Mouse (Mus musculus) liver, postnatal 0 days (tissue): ENCODE data around the gene Cope. TPM values are rescaled to one million over a fixed set of nuclear protein-coding genes. Genes with fewer than 3 reads are reported as not detected.

ENCODE experiments used
- ATAC-seq: fragments of 200-750 bp; cut with Nextera tagmentation; 2 replicates; pipeline ENCODE4 v1.8.0; 2017; ENCODE audit warnings: mild to moderate bottlenecking, moderate library complexity
- DNase-seq: peaks from one replicate; pipeline ENCODE4 v3.0.0-alpha.2; 2016
- H3K27ac ChIP-seq: fragments of 300-500 bp; sonication (generic); 2 replicates; pipeline ENCODE4 v1.5.1; 2014; ENCODE audit warnings: antibody characterized with exemption, moderate library complexity, mild to moderate bottlenecking, low read depth
- H3K27me3 ChIP-seq: fragments of 300-500 bp; sonication (generic); 2 replicates; pipeline ENCODE4 v1.6.1; 2014; ENCODE audit warnings: low read length, control low read depth, mixed read lengths; ENCODE audit not compliant: insufficient read depth
- H3K36me3 ChIP-seq: fragments of 300-500 bp; sonication (generic); replicated peaks from 2 replicates; pipeline ENCODE4 v1.6.1; 2014; ENCODE audit warnings: mild to moderate bottlenecking, control low read depth, low read length, moderate library complexity, mixed read lengths; ENCODE audit not compliant: insufficient read depth
- H3K4me1 ChIP-seq: fragments of 300-500 bp; sonication (generic); 2 replicates; pipeline ENCODE4 v1.6.1; 2014; ENCODE audit warnings: antibody characterized with exemption, mild to moderate bottlenecking, control low read depth; ENCODE audit not compliant: insufficient read depth
- H3K4me2 ChIP-seq: fragments of 300-500 bp; sonication (generic); 2 replicates; pipeline ENCODE4 v1.6.1; 2014; ENCODE audit warnings: low read depth, mild to moderate bottlenecking, low read length, moderate library complexity, mixed read lengths
- H3K4me3 ChIP-seq: fragments of 300-500 bp; sonication (generic); 2 replicates; pipeline ENCODE4 v1.5.1; 2014; ENCODE audit warnings: low read depth, low read length
- H3K9ac ChIP-seq: fragments of 300-500 bp; sonication (generic); replicated peaks from 2 replicates; pipeline ENCODE4 v1.6.1; 2014; ENCODE audit warnings: mild to moderate bottlenecking, moderate library complexity
- H3K9me3 ChIP-seq: fragments of 300-500 bp; sonication (generic); 2 replicates; pipeline ENCODE4 v1.6.1; 2016; ENCODE audit warnings: mild to moderate bottlenecking, control low read depth, low read length, mixed read lengths
- CTCF ChIP-seq: sonication (generic); IDR thresholded peaks from 2 replicates; pipeline ENCODE4 v1.5.1; 2016; ENCODE audit warnings: antibody characterized with exemption, low read depth
- EP300 ChIP-seq: IDR thresholded peaks from 2 replicates; pipeline ENCODE4 v1.6.1; 2016; ENCODE audit warnings: antibody characterized with exemption, low read depth, mild to moderate bottlenecking
- WGBS: fragments of 180-500 bp; shearing (Covaris S2); extraction: QIAGEN DNeasy Blood & Tissue Kit; methylation state at CpG from one replicate; pipeline ENCODE4 v1.1.7; 2014; ENCODE audit not compliant: insufficient replicate concordance; 5-methylcytosine and 5-hydroxymethylcytosine counted together
- polyA plus RNA-seq: library from polyadenylated mRNA; unstranded; fragments of >200 nt; fragmentation: Nextera tagmentation; extraction: Ambion mirVana; gene quantifications from 2 replicates; pipeline ENCODE4 v1.2.1, GENCODE M21; 2015

Gene Cope
- polyA plus RNA-seq, 1 experiment from 2014 or later, result 171 TPM

- 91% methylated on average over 6 of the region's 6 CpGs for WGBS
- TF ChIP-seq CTCF, result no peak
- Histone ChIP-seq H3K36me3 (peaks cover 73% of the 10 kb centered on the region), H3K4me2 (no peak overlapping the region), H3K4me3 (no peak overlapping the region), H3K27ac (no peak overlapping the region), H3K27me3 (no peaks in the 10 kb centered on the region), H3K9me3 (no peaks in the 10 kb centered on the region), H3K9ac (no peak overlapping the region), H3K4me1 (peaks cover 15% of the 10 kb centered on the region)
- no peak for ATAC-seq
- no peak for DNase-seq
Observed at GRCm38 (mm10) chr8:70332878-70333202, 30.5 kb downstream of the Cope start.

DNA sequence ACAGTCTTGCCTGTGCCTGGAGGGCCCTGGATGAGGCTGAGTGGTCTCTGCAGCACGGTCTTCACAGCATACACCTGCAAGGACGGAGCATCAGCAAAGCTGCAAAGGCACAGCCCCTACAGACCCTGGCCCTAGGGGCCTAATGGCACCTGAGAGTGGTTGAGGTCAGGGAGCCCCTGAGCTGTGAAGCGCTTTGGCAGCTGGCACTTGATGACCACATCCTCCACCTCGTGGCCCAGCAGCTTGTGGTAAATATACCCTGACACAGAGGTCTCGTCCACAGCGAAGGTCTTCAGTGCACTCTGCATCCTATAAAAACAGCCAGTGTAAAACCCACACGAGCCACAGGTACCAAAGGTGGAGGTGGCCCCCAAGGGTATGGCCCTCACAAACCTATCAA lies 36.6 kb downstream of the Cope start:
- Histone ChIP-seq H3K27me3 (no peaks in the 10 kb centered on the region), H3K27ac (no peak overlapping the region), H3K4me2 (no peak overlapping the region), H3K36me3 (peaks cover 100% of the 10 kb centered on the region), H3K4me1 (peaks cover under 1% of the 10 kb centered on the region; the same call in 1 of the 2 replicates), H3K4me3 (no peak overlapping the region), H3K9ac (no peak overlapping the region), H3K9me3 (no peaks in the 10 kb centered on the region)
- 84% methylated on average over 7 of the region's 7 CpGs for WGBS
- DNase-seq (no peak), ATAC-seq (no peak)
- TF ChIP-seq EP300 (no peak), CTCF (no peak)

- TF ChIP-seq CTCF (no peak), EP300 (no peak)
- no peaks in the 10 kb centered on the region for H3K27me3 ChIP-seq
- 89% methylated on average over 7 of the region's 7 CpGs for WGBS
Observed at GRCm38 (mm10) chr8:70340659-70341058, 38.3 kb downstream of the Cope start.

DNA sequence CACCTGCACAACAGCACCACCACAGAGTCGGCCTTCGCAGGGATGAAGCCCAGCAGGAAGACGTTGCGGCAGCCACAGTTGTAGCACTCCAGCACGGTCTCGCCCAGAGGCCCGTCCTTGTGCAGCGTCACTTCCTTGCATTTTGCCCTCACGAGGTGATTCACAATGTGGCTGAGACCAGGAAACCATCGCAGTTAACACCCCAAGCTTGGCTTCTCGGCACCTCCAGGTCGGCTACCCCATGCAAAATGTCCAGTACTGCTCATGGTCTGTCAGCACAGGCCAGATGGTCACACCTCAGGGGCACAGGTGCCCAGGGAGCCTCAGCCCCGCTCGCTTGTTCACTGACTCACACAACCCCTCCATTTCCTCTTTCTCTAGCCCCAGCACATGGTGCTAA lies 39.7 kb downstream of the Cope start:
- H3K27ac ChIP-seq, result no peak overlapping the region
- no peaks in the 10 kb centered on the region for H3K9me3 ChIP-seq
- TF ChIP-seq EP300 (no peak), CTCF (no peak)
- peaks cover 13% of the 10 kb centered on the region for H3K4me1 ChIP-seq
- ATAC-seq, result no peak
- no peak for DNase-seq
- H3K36me3 ChIP-seq, result peaks cover 79% of the 10 kb centered on the region
- WGBS, result 83% methylated on average over 14 of the region's 14 CpGs
- no peak overlapping the region for H3K4me2 ChIP-seq
- no peak overlapping the region for H3K4me3 ChIP-seq
- no peaks in the 10 kb centered on the region for H3K27me3 ChIP-seq
- no peak overlapping the region for H3K9ac ChIP-seq

More at GRCm38 (mm10) chr8:70340659-70341058, 38.3 kb downstream of the Cope start:
- H3K36me3 ChIP-seq, result peaks cover 86% of the 10 kb centered on the region
- no peak for ATAC-seq
- no peak overlapping the region for H3K4me3 ChIP-seq
- H3K4me1 ChIP-seq, result peaks cover 9% of the 10 kb centered on the region
- H3K27ac ChIP-seq, result no peak overlapping the region
- no peak overlapping the region for H3K4me2 ChIP-seq
- H3K9ac ChIP-seq, result no peak overlapping the region
- no peaks in the 10 kb centered on the region for H3K9me3 ChIP-seq
- DNase-seq, result no peak

DNA sequence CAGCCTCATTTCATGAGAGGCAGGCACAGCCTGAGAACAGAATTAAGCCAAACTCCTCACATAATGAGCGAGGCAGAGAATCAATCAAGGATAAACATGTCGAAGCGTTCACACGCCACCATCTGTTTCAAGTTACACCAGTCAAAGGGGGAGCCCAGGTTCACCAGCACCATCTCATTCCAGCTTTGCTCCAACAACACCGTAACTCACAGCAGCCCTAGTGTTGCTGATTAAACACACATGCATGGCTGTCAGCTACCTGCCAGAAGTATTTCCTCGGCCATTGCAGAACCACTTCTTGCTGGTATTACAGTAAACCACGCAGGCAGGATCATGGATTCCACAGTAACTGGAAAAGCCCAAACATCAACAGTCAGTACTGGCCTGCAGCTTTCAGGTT lies 40.8 kb downstream of the Cope start:
- DNase-seq, result no peak
- H3K9me3 ChIP-seq, result no peaks in the 10 kb centered on the region
- WGBS, result 92% methylated on average over 7 of the region's 7 CpGs
- H3K4me1 ChIP-seq, result peaks cover 21% of the 10 kb centered on the region
- no peaks in the 10 kb centered on the region for H3K27me3 ChIP-seq
- H3K36me3 ChIP-seq, result peaks cover 77% of the 10 kb centered on the region
- H3K4me3 ChIP-seq, result no peak overlapping the region
- H3K9ac ChIP-seq, result no peak overlapping the region
- no peak overlapping the region for H3K4me2 ChIP-seq
- no peak overlapping the region for H3K27ac ChIP-seq
- TF ChIP-seq CTCF, result no peak
- ATAC-seq, result no peak

GRCm38 (mm10) chr8:70343696-70344095 lies 41.4 kb downstream of the Cope start:
- Histone ChIP-seq H3K4me2 (no peak overlapping the region), H3K4me1 (peaks cover 27% of the 10 kb centered on the region), H3K27ac (0 out of 2 replicates have a peak overlapping the region, but pooled peaks have one; percentile 6), H3K36me3 (peaks cover 77% of the 10 kb centered on the region), H3K4me3 (no peak overlapping the region), H3K27me3 (no peaks in the 10 kb centered on the region), H3K9ac (no peak overlapping the region), H3K9me3 (no peaks in the 10 kb centered on the region)
- peak; percentile 63 for DNase-seq
- WGBS, result 69% methylated on average over 6 of the region's 6 CpGs
- TF ChIP-seq EP300 (no peak), CTCF (peak; percentile 69)
- peak; percentile 43; the same call in 1 of the 2 replicates for ATAC-seq

DNA sequence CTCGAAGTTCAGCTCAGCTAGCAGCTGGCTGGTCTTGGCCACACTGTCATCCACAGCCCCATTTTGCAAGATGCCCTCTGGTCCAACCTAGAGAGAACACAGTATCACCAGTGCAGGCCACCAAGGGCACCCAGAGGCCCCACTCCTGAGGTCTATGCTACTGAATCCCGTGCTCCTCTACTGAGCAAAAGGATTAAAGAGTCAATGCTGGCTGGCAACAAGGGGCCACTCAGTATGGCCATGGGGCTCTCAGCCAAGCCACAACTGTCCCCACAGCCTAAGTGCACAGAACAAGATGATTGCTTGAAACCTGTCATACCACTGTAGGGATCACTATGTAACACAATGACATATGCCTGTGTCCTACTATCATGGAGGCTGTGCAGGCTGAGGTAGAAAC lies 42.0 kb downstream of the Cope start:
- peak; percentile 29 for ATAC-seq
- H3K36me3 ChIP-seq, result peaks cover 77% of the 10 kb centered on the region
- no peak for DNase-seq
- no peak overlapping the region for H3K4me2 ChIP-seq
- H3K27me3 ChIP-seq, result no peaks in the 10 kb centered on the region
- no peak overlapping the region for H3K4me3 ChIP-seq
- 74% methylated on average over 2 of the region's 2 CpGs for WGBS
- TF ChIP-seq EP300 (no peak), CTCF (no peak)
- peaks cover 33% of the 10 kb centered on the region for H3K4me1 ChIP-seq
- H3K9me3 ChIP-seq, result no peaks in the 10 kb centered on the region
- H3K9ac ChIP-seq, result no peak overlapping the region
- 0 out of 2 replicates have a peak overlapping the region, but pooled peaks have one; percentile 6 for H3K27ac ChIP-seq
